Comparison of ENCODE assay signal across 15 mouse cellular contexts in genomic region chr15:73934236-73935195, GRCm38 (mm10).
DNase-seq lines count a peak whose midpoint lies in the region; ATAC-seq lines count a peak whose summit lies in the region.
"Had no signal": no experiment of that assay in that cellular context is flagged by ENCODE, and none has a peak within 500 bp of the region (broad histone marks: within the 10 kb centered on the region; RNA-seq: fewer than 3 reads in every experiment).

No protein-coding gene starts in this region.

- DNase-seq in cerebellum, postnatal 10 days = peak; percentile 57 to 65
- DNase-seq in cerebellum, postnatal 4 days (ENCODE audit: low spot score in 2 of 2) = no peak
- peak; percentile 18 for DNase-seq in heart, adult 8-10 months (ENCODE audit: low spot score)
- no peak for DNase-seq in heart, postnatal 4 days
- DNase-seq in MEL-GATA-1-ER (ENCODE audit: extremely low read depth, low read depth) = peak; percentile 2
- no peak for DNase-seq in kidney, adult 8-10 months
- no peak for DNase-seq in adrenal gland, postnatal 36 days
- DNase-seq: adrenal gland, adult 8-10 months; adrenal gland, postnatal 25 days; cerebellum, adult 9-10 months; gastrocnemius, postnatal 10 days; gastrocnemius, postnatal 36 days had no signal

- ATAC-seq in megakaryocyte progenitor cell, adult 5-6 weeks (replicated peaks; ENCODE audit: poor library complexity) = peak; percentile 47; the same call in 1 of the 2 replicates
- ATAC-seq: activated CD4-positive, CD25-positive, alpha-beta regulatory T cell, adult 4 months; intestine, postnatal 0 days had no signal

Comparison
In these comparisons a context has a peak if more than half of its experiments do, and no peak if none do; other contexts are left out.
1. DNase-seq: peak in cerebellum, postnatal 10 days (2 of 2), heart, adult 8-10 months (single experiment) and MEL-GATA-1-ER (single experiment); none in cerebellum, postnatal 4 days (0 of 2), heart, postnatal 4 days (single experiment), kidney, adult 8-10 months (0 of 2) and adrenal gland, postnatal 36 days (0 of 2).